Mouse (Mus musculus) left cerebral cortex, adult 18-20 months (tissue): Measurements from ENCODE around the gene Cfap61. TPM values are rescaled to one million over a fixed set of nuclear protein-coding genes. Genes with fewer than 3 reads are reported as not detected.

Experiments
- DNase-seq, 2 experiments: peaks; one replicate each; pipeline ENCODE4 v3.0.0; 2021 to 2022; ENCODE audit warnings: low spot score in 2 of 2, mixed read lengths in 1 of 2
- total RNA-seq, 2 experiments: library from RNA; stranded (reverse); gene quantifications; 2 replicates each; pipeline ENCODE4 v1.2.3; 2021

The Cfap61 gene
- total RNA-seq, 2 experiments from 2014 or later: 3.4 to 3.6 TPM

- DNase-seq: no peak
Measured at GRCm38 (mm10) chr2:146077117-146077516, 142.5 kb downstream of the Cfap61 start.

- no peak for DNase-seq
Measured at GRCm38 (mm10) chr2:146080282-146080681, 145.7 kb downstream of the Cfap61 start.

- no peak for DNase-seq
Measured at GRCm38 (mm10) chr2:146083326-146083871, 148.8 kb downstream of the Cfap61 start.

GRCm38 (mm10) chr2:146087411-146087810 is 152.8 kb downstream of the Cfap61 start:
- DNase-seq: no peak

- no peak for DNase-seq
Measured at GRCm38 (mm10) chr2:146089157-146089692, 154.6 kb downstream of the Cfap61 start.

GRCm38 (mm10) chr2:146097532-146097931 is 162.9 kb downstream of the Cfap61 start:
- no peak for DNase-seq

GRCm38 (mm10) chr2:146098853-146099717 is 164.5 kb downstream of the Cfap61 start:
- DNase-seq: no peak

- DNase-seq: no peak
Measured at GRCm38 (mm10) chr2:146099838-146100237, 165.3 kb downstream of the Cfap61 start.

GRCm38 (mm10) chr2:146100489-146101060 is 166.0 kb downstream of the Cfap61 start:
- no peak for DNase-seq

GRCm38 (mm10) chr2:146102600-146102999 is 168.0 kb downstream of the Cfap61 start:
- DNase-seq: no peak

GRCm38 (mm10) chr2:146105341-146105740 is 170.8 kb downstream of the Cfap61 start:
- DNase-seq: no peak

GRCm38 (mm10) chr2:146107980-146108379 is 173.4 kb downstream of the Cfap61 start:
- no peak for DNase-seq

GRCm38 (mm10) chr2:146109921-146110320 is 175.3 kb downstream of the Cfap61 start:
- DNase-seq: no peak

GRCm38 (mm10) chr2:146116282-146116681 is 181.7 kb downstream of the Cfap61 start:
- DNase-seq: no peak

GRCm38 (mm10) chr2:146116726-146117125 is 182.1 kb downstream of the Cfap61 start:
- DNase-seq: no peak

- DNase-seq: no peak
Measured at GRCm38 (mm10) chr2:146117191-146117914, 182.8 kb downstream of the Cfap61 start.

GRCm38 (mm10) chr2:146117915-146118403 is 183.4 kb downstream of the Cfap61 start:
- no peak for DNase-seq

- DNase-seq: no peak
Measured at GRCm38 (mm10) chr2:146121551-146121950, 187.0 kb downstream of the Cfap61 start.

- DNase-seq: no peak
Measured at GRCm38 (mm10) chr2:146125129-146125528, 190.5 kb downstream of the Cfap61 start.

GRCm38 (mm10) chr2:146128622-146129021 is 194.0 kb downstream of the Cfap61 start:
- DNase-seq: no peak

- no peak for DNase-seq
Measured at GRCm38 (mm10) chr2:146130514-146130913, 195.9 kb downstream of the Cfap61 start.
